Mouse (Mus musculus) ES-E14 (cell line): ENCODE results near the gene Otulin. TPM values are rescaled to one million over a fixed set of nuclear protein-coding genes. Genes with fewer than 3 reads are reported as not detected.

Source experiments
- DNase-seq: peaks from one replicate; pipeline ENCODE4 v3.0.0-alpha.2; 2013; ENCODE audit warnings: low read depth, low spot score
- H3K27ac ChIP-seq: 2 replicates; pipeline ENCODE4 v1.5.1; 2012; ENCODE audit warnings: low read depth, mild to moderate bottlenecking, low read length, moderate library complexity, mixed read lengths; ENCODE audit not compliant: poor library complexity, insufficient read depth, severe bottlenecking
- H3K36me3 ChIP-seq: 2 replicates; pipeline ENCODE4 v1.6.1; 2012; ENCODE audit warnings: mild to moderate bottlenecking, low read length, moderate library complexity, mixed read lengths; ENCODE audit not compliant: control insufficient read depth, poor library complexity, insufficient read depth, severe bottlenecking
- H3K4me1 ChIP-seq, 2 experiments: fragments of 150-350 bp in 1 of 2; sonication (generic) in 1 of 2; 2 replicates each; pipeline ENCODE4 v1.6.1; 2012; ENCODE audit warnings: low read length in 2 of 2, mild to moderate bottlenecking in 1 of 2, mixed read lengths in 1 of 2; ENCODE audit not compliant: control insufficient read depth in 2 of 2, insufficient read depth in 2 of 2, poor library complexity in 1 of 2
- H3K4me3 ChIP-seq, 2 experiments: fragments of 150-350 bp in 1 of 2; sonication (generic) in 1 of 2; 2 replicates each; pipeline ENCODE4 v1.5.1; 2012; ENCODE audit warnings: low read length in 2 of 2, low read depth in 1 of 2, mild to moderate bottlenecking in 1 of 2, mixed read lengths in 1 of 2; ENCODE audit not compliant: insufficient read depth in 1 of 2, poor library complexity in 1 of 2, severe bottlenecking in 1 of 2
- H3K9ac ChIP-seq: 2 replicates; pipeline ENCODE4 v1.6.1; 2012; ENCODE audit warnings: low read depth, mild to moderate bottlenecking, low read length, mixed read lengths; ENCODE audit not compliant: poor library complexity, insufficient read depth, severe bottlenecking
- H3K9me3 ChIP-seq: fragments of 150-350 bp; sonication (generic); 2 replicates; pipeline ENCODE4 v1.6.1; 2012; ENCODE audit warnings: low read depth, mild to moderate bottlenecking, low read length; ENCODE audit not compliant: control insufficient read depth, insufficient read depth
- CHD2 ChIP-seq: IDR thresholded peaks from 2 replicates; pipeline ENCODE4 v1.6.1; 2014; ENCODE audit warnings: mild to moderate bottlenecking, low read depth, low read length, inconsistent platforms
- HCFC1 ChIP-seq: IDR thresholded peaks from 2 replicates; pipeline ENCODE4 v1.6.1; 2012; ENCODE audit warnings: low read length, inconsistent platforms, borderline replicate concordance; ENCODE audit not compliant: insufficient read depth
- MAFK ChIP-seq: IDR thresholded peaks from 2 replicates; pipeline ENCODE4 v1.6.1; 2014; ENCODE audit warnings: mild to moderate bottlenecking, low read depth, low read length, inconsistent platforms; ENCODE audit not compliant: insufficient read depth
- ZC3H11A ChIP-seq: IDR thresholded peaks from 2 replicates; pipeline ENCODE4 v1.6.1; 2012; ENCODE audit warnings: low read depth, mild to moderate bottlenecking, inconsistent platforms, low read length, borderline replicate concordance
- ZNF384 ChIP-seq: IDR thresholded peaks from 2 replicates; pipeline ENCODE4 v1.6.1; 2012; ENCODE audit warnings: low read depth, low read length, inconsistent platforms
- in situ Hi-C, 2 experiments: fragments of 600-800 bp; cut with MboI; formaldehyde crosslinking; loops; one replicate each; pipeline ENCODE4 v1.15.1; 2025; ENCODE audit warnings: low sequenced_read_pairs in 2 of 2, inconsistent platforms in 1 of 2; ENCODE audit not compliant: unreplicated experiment in 2 of 2
- total RNA-seq: library from RNA; depleted of rRNA; stranded (reverse); fragments of 300-350 nt; gene quantifications from 2 replicates; pipeline ENCODE4 v1.2.3, GENCODE M21; 2012

The Otulin gene
- total RNA-seq, 1 experiment = 28.0 TPM

- Histone ChIP-seq H3K9ac (no peak overlapping the region), H3K9me3 (no peaks in the 10 kb centered on the region), H3K36me3 (peaks cover 20% of the 10 kb centered on the region), H3K27ac (no peak overlapping the region), H3K4me3 (no peak overlapping the region), H3K4me1 (no peaks in the 10 kb centered on the region)
- TF ChIP-seq ZC3H11A (no peak), CHD2 (no peak), ZNF384 (no peak), MAFK (no peak), HCFC1 (no peak)
- DNase-seq = no peak
- in situ Hi-C loops = no loop called here
Observed at GRCm38 (mm10) chr15:27618778-27619533, 11.5 kb downstream of the Otulin start.

- no peak overlapping the region for H3K9ac ChIP-seq
- in situ Hi-C loops = no loop called here
- no peaks in the 10 kb centered on the region for H3K9me3 ChIP-seq
- no peak for DNase-seq
- H3K36me3 ChIP-seq = peaks cover 22% of the 10 kb centered on the region
- H3K4me3 ChIP-seq = no peak overlapping the region
- no peaks in the 10 kb centered on the region for H3K4me1 ChIP-seq
- TF ChIP-seq CHD2 (no peak), HCFC1 (no peak), MAFK (no peak), ZNF384 (no peak), ZC3H11A (no peak)
- no peak overlapping the region for H3K27ac ChIP-seq
Observed at GRCm38 (mm10) chr15:27617227-27617626, 13.3 kb downstream of the Otulin start.

- Histone ChIP-seq H3K4me1 (no peaks in the 10 kb centered on the region), H3K36me3 (peaks cover 27% of the 10 kb centered on the region), H3K9me3 (no peaks in the 10 kb centered on the region), H3K27ac (no peak overlapping the region), H3K9ac (no peak overlapping the region), H3K4me3 (no peak overlapping the region)
- no peak for DNase-seq
- in situ Hi-C loops = no loop called here
- no peak for TF ChIP-seq ZNF384
- no peak for TF ChIP-seq MAFK
- TF ChIP-seq ZC3H11A = no peak
- no peak for TF ChIP-seq CHD2
- TF ChIP-seq HCFC1 = no peak
Observed at GRCm38 (mm10) chr15:27616159-27616558, 14.3 kb downstream of the Otulin start.

GRCm38 (mm10) chr15:27613255-27613654, 17.2 kb downstream of the Otulin start:
- Histone ChIP-seq H3K36me3 (peaks cover 28% of the 10 kb centered on the region), H3K4me3 (no peak overlapping the region), H3K4me1 (no peaks in the 10 kb centered on the region), H3K27ac (no peak overlapping the region), H3K9ac (no peak overlapping the region), H3K9me3 (no peaks in the 10 kb centered on the region)
- TF ChIP-seq ZNF384 (no peak), CHD2 (no peak), HCFC1 (no peak), MAFK (no peak), ZC3H11A (no peak)
- DNase-seq = no peak
- in situ Hi-C loops = no loop called here
